Mouse (Mus musculus) spleen, postnatal 36 days (tissue): ENCODE results near the gene Opcml.

Experiments used
- DNase-seq, 2 experiments: peaks; one replicate each; pipeline ENCODE4 v3.0.0; 2022; ENCODE audit warnings: low spot score in 2 of 2, mixed read lengths in 1 of 2

Opcml gene

DNA sequence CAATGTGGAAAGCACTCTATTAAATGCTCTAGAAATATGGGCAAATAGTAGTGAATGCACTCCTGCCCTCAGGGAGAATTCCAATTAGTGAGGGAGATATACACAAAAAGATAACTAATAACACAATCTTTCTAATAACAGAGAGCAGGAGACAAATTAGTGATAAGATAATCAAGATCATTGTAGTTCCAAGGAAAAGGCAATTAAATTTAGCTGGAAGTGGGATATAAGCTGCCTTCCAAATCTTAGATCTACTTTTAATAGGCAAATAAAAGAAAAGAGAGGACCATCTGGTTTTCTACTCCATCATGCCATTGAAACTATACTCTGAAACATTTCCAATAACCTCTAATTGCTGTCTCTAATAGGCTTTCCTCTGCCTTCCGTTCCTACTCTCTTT is 742.6 kb downstream of the Opcml start:
- no peak for DNase-seq

DNA sequence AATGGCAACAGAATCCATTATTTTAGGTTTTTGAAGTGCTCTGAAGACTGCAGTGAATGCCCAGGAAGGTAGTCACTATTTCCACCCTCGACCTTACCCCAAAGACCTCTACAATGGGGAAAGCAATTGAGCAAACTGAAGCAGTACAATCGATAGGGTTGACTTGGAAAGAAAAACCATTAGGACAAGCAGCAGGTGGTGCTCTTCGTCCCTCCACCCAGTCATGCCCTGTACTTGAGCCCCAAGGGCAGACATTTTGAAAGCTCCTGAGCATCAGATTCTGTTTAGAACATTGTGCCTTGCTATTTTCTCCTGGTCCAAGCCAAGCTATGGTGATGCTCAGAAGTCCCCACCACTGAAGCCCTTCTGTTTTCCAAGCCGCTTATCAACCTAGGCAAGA is 744.4 kb downstream of the Opcml start:
- DNase-seq: no peak

DNA sequence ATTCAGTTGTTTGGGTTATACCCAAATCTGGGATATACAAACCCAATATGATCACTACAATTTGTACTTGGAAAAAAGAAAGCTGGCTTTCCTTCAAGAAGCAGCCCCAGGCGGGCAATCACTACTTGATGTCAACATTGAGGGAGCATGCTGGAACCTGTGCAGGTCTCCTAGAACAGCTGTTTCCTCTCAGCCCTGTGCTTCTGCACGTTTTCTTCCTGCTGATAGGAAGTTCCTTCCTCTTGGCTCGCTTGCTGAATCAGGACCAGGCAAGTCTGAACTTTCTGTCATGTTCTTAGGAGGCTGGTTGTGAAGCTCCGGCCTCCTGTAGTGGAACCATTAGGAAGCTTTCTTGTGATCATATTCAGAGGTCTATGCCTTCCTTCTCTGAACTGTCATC is 746.1 kb downstream of the Opcml start:
- no peak for DNase-seq

- no peak for DNase-seq
Measured at GRCm38 (mm10) chr9:28548189-28548588, 757.6 kb downstream of the Opcml start.

GRCm38 (mm10) chr9:28552387-28553182 is 762.0 kb downstream of the Opcml start:
- no peak for DNase-seq

DNA sequence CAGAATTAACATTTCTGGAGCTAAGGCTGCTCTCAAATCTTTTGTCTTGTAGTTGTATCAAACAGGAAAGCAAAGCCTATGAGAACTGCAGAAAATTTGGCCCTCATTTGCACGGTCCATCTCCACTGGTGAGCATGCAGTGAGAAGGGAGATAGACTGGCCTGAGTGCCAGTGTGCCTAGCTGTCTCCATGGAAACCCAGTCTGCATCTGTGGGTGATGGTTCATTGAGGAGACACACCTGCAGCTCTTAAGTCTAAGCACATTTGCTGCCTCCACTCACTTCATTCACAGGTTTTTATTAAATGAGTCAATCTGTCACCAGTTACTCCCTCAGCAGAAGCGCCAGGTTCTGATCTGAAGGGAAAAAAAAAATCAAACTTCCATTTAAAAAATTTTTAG is 768.1 kb downstream of the Opcml start:
- no peak for DNase-seq

GRCm38 (mm10) chr9:28561761-28562160 is 771.2 kb downstream of the Opcml start:
- no peak for DNase-seq

DNA sequence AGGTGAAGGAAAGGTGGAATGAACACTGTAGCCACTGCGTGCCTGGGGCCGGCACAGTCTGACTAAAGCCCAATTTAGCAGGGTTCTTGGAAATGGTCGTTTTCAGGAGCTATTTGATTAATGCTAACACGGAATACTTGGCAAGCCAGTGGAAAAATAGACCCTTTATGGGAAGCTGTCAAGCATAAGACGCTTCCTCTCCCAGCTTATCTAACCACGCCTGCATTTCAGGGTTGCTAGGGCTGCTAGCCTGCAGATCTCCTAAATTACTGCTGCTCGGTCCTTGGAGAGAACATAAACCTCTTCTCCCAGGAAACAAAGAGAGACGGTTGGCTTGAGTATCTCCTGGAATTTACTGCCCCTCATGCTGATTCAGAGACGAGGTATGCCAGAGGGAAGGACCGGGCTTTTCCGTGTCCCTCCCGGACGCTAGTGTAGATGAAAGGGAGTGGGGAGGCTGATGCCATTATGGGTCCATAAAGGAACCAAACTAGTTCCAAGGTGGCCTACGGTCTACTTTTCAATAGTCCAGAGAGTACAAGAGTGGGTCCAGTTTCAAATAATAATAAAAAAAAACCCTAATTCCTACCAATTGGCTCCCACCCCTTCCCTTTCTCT is 772.6 kb downstream of the Opcml start:
- no peak for DNase-seq

DNA sequence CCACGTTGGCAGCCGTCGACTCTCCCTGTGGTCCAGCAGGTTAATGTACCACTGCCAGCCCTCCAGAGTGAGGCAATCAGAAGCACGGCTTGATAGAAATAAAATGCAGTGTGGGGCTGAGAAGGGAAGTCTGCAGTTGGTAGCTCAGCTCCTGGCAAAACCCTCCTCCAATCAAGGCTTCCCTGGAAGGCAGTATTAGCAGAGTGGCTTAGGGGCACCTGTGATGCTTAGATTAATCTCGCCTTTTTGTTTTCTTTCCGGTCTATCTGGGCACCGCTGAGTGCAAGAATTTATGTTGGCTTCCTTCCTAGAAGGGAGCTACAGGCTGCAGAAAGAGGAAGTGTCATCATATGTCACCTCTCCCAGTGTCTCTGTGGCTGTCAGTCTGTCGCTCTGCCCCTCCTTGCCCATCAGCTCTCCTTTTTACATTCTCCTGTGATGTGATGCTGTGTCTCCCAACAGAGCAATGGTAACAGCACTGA is 778.5 kb downstream of the Opcml start:
- DNase-seq: no peak

DNA sequence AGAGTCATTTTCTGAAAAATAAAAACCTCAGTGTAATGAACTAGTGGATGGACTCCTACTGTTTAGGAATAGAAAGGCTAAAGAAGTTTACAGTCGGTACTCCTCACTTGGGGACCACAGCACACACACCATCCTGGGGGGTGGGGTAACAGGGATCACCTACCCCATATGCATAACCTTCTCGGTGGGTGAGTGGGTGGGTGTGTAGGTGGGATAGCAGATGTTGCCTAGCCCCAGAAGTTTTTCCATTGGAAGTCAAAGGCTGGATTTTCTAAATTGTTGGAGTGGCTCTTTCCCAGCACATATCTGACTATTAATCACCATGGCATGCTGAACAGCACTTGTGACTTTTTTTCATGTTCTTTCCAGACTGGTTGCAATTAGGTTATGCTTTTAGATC is 779.2 kb downstream of the Opcml start:
- DNase-seq: no peak

DNA sequence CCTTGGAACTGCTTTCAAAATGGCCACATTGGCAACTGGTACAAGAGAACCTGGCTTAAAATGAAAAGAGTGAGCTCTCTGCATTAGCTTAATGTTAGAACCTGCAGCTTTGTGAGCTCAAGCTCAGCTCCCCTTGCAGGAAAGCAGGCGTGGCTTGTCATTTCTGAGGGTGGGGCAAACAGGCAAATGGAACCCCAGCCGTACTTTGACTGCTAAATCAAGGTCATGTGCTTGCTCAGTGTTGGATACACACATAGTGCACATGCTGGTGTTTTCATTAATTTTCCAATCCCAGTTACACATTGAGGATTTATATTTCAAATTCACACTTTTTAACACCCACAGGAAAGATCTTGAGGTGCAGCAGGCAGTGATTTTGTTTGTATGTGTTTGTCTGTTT is 781.1 kb downstream of the Opcml start:
- no peak for DNase-seq

GRCm38 (mm10) chr9:28572136-28572774 is 781.7 kb downstream of the Opcml start:
- DNase-seq: no peak

DNA sequence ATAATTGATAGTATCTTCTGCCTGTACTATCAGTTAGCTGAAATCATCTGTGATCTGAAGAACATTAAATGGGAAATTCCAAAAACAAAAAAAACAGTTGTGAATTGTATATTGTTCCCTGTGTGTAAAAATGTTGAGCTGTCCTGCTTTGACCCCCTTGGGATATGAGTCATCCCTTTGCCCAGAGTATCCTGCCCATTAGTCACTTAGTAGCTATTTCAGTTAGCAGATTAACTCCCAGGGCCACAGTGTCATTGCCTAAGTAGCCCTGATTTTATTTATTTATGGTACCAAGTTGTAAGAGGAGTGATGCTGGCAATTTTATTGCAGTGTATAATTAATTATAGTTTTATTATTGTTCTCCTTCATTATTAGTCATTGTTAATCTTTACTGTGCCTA is 788.2 kb downstream of the Opcml start:
- DNase-seq: no peak

- DNase-seq: no peak
Measured at GRCm38 (mm10) chr9:28587253-28587652, 796.7 kb downstream of the Opcml start.

GRCm38 (mm10) chr9:28587857-28588388 is 797.3 kb downstream of the Opcml start:
- no peak for DNase-seq

- DNase-seq: no peak
Measured at GRCm38 (mm10) chr9:28588488-28588887, 797.9 kb downstream of the Opcml start.

DNA sequence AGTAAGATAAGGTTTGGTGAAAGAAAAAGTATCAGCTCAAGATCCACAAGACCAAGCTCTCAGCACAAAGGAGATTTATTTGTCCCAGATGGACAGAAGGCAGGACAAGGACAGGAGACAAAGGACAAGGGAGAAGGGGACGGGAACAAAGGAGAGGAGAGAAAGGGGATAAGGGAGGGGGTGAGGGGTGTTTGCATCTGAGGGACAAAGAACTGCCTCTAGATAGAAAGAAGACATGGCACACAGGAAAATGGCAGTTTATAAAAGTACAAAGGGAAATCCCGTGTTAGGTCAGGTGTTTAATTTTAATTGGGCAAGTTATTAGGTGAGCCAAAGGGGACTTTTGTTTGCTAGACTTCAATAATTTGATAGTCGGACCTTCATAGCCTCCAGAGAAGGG is 801.6 kb downstream of the Opcml start:
- no peak for DNase-seq

- DNase-seq: no peak
Measured at GRCm38 (mm10) chr9:28595062-28595461, 804.5 kb downstream of the Opcml start.

DNA sequence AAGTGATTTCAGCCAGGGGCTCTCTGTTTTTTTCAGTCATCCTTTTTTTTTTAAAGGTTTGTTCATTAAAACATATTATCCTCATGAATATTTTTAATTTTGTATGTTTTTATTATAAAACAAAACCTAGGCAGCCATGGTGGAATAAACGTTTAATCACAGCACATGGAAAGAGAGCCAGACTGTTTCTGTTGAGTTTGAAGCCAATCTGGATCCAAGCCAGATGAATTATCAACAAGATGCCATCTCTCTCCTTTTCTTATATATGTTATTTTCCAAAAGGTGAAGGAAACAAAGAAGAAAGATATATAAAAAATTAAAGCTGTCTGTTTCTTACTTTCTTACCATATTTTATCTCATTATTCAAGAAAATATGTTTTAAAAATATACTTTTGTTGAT is 815.0 kb downstream of the Opcml start:
- no peak for DNase-seq

DNA sequence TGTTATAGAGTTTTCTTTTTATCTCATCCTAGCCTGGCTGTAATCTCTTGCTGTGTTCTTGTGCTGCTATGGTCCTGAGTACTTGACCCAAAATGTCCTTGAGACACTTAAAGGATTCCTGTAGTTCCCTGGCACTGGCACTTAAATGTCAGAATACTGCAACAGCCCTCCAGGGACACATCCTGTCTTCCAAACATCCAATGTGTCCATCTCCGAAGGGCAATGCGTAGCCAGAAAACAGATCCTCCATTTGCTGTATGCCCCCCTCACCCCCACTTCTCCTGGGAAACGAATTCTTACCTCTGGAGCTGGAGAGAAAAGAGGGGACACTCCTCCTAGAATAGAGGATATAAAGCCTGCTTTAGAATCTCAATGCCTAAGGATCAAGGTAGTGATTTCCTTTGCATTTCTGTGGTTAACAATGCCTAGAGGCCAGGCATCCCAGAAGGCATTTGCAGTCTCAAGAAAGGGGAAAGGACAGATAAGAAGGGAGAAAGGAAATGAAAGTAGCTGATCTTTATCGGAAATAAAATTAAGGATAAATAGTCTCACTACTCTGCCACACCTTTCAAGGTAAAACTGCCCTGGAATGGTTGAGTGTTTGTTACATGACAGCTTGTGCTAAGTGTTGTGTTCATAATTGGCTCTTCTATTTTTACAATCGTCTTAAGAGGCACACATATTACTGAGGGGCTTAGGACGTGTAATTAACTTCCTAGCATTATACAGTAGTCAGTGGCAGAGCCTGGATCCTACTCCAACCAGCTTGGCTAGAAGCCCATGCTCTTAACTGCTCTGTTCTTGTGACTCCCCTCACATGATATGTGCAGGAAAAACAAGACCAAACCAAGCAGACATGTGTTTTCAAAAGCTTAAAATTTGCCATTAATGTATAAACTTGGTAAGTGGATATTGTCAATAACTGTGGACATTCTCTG is 823.4 kb downstream of the Opcml start:
- no peak for DNase-seq

GRCm38 (mm10) chr9:28615447-28615846 is 824.9 kb downstream of the Opcml start:
- no peak for DNase-seq

- no peak for DNase-seq
Measured at GRCm38 (mm10) chr9:28617666-28618065, 827.1 kb downstream of the Opcml start.
